Mouse (Mus musculus) liver, embryonic 14.5 days (tissue): ENCODE measurements at regions not wholly inside any gene's neighbourhood (a gene's known extent, or its start where the extent isn't known, plus 50 kb on each side); places are given as distances from the start of the nearest gene placed in this dataset.

ENCODE experiments used
- ATAC-seq: fragments of 200-750 bp; cut with Nextera tagmentation; 2 replicates; pipeline ENCODE4 v1.8.0; 2017; ENCODE audit warnings: moderate number of reproducible peaks, mild to moderate bottlenecking, moderate library complexity; ENCODE audit not compliant: insufficient read depth
- DNase-seq, 3 experiments: peaks; one replicate each; pipeline ENCODE4 v3.0.0-alpha.2; 2012 to 2013; ENCODE audit warnings: low read depth in 3 of 3, low spot score in 3 of 3
- H3K27ac ChIP-seq: fragments of 300-500 bp; sonication (generic); 2 replicates; pipeline ENCODE4 v1.5.1; 2014; ENCODE audit warnings: moderate library complexity, mild to moderate bottlenecking, control low read depth, inconsistent platforms
- H3K27me3 ChIP-seq: fragments of 300-500 bp; sonication (generic); 2 replicates; pipeline ENCODE4 v1.6.1; 2014; ENCODE audit warnings: mild to moderate bottlenecking, low read length, moderate library complexity; ENCODE audit not compliant: control insufficient read depth, insufficient read depth
- H3K36me3 ChIP-seq: fragments of 300-500 bp; sonication (generic); replicated peaks from 2 replicates; pipeline ENCODE4 v1.6.1; 2014; ENCODE audit warnings: low read depth; ENCODE audit not compliant: control insufficient read depth, insufficient read depth
- H3K4me1 ChIP-seq, 2 experiments: fragments of 200-500 bp in 1 of 2; fragments of 300-500 bp in 1 of 2; sonication (generic) in 1 of 2; replicated peaks; 2 replicates each; pipeline ENCODE4 v1.6.1; 2012 to 2014; ENCODE audit warnings: antibody characterized with exemption in 1 of 2, inconsistent platforms in 1 of 2, low read length in 1 of 2; ENCODE audit not compliant: control insufficient read depth in 2 of 2, insufficient read depth in 2 of 2
- H3K4me2 ChIP-seq: fragments of 300-500 bp; sonication (generic); 2 replicates; pipeline ENCODE4 v1.6.1; 2014; ENCODE audit warnings: low read depth, mild to moderate bottlenecking, control low read depth, moderate library complexity
- H3K4me3 ChIP-seq, 2 experiments: fragments of 200-500 bp in 1 of 2; fragments of 300-500 bp in 1 of 2; sonication (generic) in 1 of 2; 2 replicates each; pipeline ENCODE4 v1.5.1; 2012 to 2014; ENCODE audit warnings: low read depth in 2 of 2, low read length in 2 of 2, mild to moderate bottlenecking in 2 of 2, control low read depth in 1 of 2, inconsistent platforms in 1 of 2, moderate library complexity in 1 of 2; ENCODE audit not compliant: insufficient read depth in 1 of 2
- H3K9ac ChIP-seq: fragments of 300-500 bp; sonication (generic); replicated peaks from 2 replicates; pipeline ENCODE4 v1.6.1; 2014; ENCODE audit warnings: mild to moderate bottlenecking, control low read depth, moderate library complexity
- H3K9me3 ChIP-seq: fragments of 300-500 bp; sonication (generic); 2 replicates; pipeline ENCODE4 v1.6.1; 2016; ENCODE audit warnings: low read length, mixed read lengths; ENCODE audit not compliant: control insufficient read depth
- CTCF ChIP-seq: IDR thresholded peaks from 2 replicates; pipeline ENCODE4 v1.5.1; 2016; ENCODE audit warnings: antibody characterized with exemption, low read depth, control low read depth
- EP300 ChIP-seq: IDR thresholded peaks from 2 replicates; pipeline ENCODE4 v1.6.1; 2016; ENCODE audit warnings: antibody characterized with exemption, low read depth
- WGBS: fragments of 180-500 bp; shearing (Covaris S2); extraction: QIAGEN DNeasy Blood & Tissue Kit; methylation state at CpG from one replicate; pipeline ENCODE4 v1.1.7; 2014; ENCODE audit not compliant: insufficient replicate concordance; 5-methylcytosine and 5-hydroxymethylcytosine counted together

DNA sequence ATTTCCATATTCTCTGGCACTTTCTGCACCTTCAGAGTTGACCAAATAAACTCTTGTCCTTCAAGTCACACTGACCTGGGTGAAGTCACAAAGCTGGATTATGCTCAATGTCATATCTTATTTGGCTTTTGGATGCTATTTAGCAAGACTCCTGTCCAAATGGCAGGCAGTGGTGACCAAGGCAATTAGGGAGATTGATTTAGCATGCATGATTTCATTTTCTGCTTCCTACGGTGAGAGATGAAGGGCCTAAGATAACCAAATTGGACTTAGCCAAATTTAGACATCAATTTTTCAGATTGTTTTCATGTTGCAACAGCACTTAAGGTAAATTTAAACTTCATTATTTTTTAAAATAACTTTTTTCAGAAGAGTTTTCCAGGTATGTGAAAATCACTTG lies 98.1 kb downstream of the Otol1 start:
- Histone ChIP-seq H3K36me3 (no peaks in the 10 kb centered on the region), H3K4me2 (no peak overlapping the region), H3K9me3 (no peaks in the 10 kb centered on the region), H3K27ac (no peak overlapping the region), H3K27me3 (no peaks in the 10 kb centered on the region), H3K9ac (no peak overlapping the region), H3K4me3 (no peak overlapping the region), H3K4me1 (peaks cover 0 to 2% of the 10 kb centered on the region in 2 experiments; a peak in 1 of 4 replicates)
- WGBS = 70% methylated on average over 1 of the region's 1 CpGs
- ATAC-seq (no peak), DNase-seq (no peak)
- TF ChIP-seq EP300 (no peak), CTCF (no peak)

DNA sequence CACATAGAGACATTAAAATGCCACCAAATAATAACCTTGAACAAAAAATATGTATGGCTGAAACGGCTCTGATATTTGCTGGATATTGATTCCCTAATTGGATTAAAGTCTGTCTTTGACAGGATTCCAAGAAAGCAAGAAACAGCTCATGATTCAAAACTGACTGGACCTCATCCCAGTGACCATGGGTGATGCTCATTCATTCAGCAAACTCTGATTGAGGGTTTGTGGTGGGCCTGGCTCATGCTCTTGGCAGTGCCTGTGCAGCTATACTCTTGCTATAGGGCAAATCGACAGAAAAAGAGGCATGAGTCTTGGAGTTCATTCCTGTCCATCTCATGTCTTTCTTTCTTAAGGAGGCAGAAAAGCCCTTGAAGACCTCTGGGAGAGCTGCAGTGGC lies 98.7 kb downstream of the Otol1 start:
- TF ChIP-seq CTCF (no peak), EP300 (no peak)
- H3K27me3 ChIP-seq = no peaks in the 10 kb centered on the region
- no peak for DNase-seq
- H3K27ac ChIP-seq = no peak overlapping the region
- H3K9me3 ChIP-seq = no peaks in the 10 kb centered on the region
- H3K9ac ChIP-seq = no peak overlapping the region
- H3K4me2 ChIP-seq = no peak overlapping the region
- H3K4me1 ChIP-seq = peaks cover 0 to 2% of the 10 kb centered on the region in 2 experiments; a peak in 1 of 4 replicates
- ATAC-seq = no peak
- H3K4me3 ChIP-seq = no peak overlapping the region
- 50% methylated on average over 2 of the region's 2 CpGs for whole genome bisulfite sequencing
- H3K36me3 ChIP-seq = no peaks in the 10 kb centered on the region

DNA sequence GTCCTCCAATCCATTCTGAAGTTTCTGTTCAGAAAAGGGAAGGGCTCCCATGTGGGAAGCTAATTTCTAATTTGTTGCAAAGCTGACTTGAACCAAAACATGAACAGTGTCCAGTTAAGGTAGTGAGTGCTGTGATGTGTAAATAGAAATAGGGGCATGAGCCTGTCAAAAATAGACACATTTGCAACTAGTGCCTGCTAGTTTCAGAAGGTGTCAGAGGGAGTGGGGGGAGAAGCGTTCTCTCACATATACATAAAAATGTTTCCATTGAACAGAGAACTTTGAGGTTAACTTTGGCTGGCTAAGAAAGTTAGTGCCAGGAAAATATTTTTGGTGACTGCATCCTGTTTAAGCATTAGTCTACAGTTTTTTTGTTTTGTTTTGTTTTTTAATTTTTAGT lies 118.8 kb downstream of the Otol1 start:
- TF ChIP-seq CTCF (no peak), EP300 (no peak)
- no peak overlapping the region for H3K27ac ChIP-seq
- 91% methylated on average over 1 of the region's 1 CpGs for WGBS
- no peaks in the 10 kb centered on the region for H3K9me3 ChIP-seq
- DNase-seq (no peak), ATAC-seq (no peak)
- no peaks in the 10 kb centered on the region for H3K4me1 ChIP-seq
- no peak overlapping the region for H3K4me3 ChIP-seq
- no peaks in the 10 kb centered on the region for H3K36me3 ChIP-seq
- no peak overlapping the region for H3K4me2 ChIP-seq
- H3K9ac ChIP-seq = no peak overlapping the region
- no peaks in the 10 kb centered on the region for H3K27me3 ChIP-seq

DNA sequence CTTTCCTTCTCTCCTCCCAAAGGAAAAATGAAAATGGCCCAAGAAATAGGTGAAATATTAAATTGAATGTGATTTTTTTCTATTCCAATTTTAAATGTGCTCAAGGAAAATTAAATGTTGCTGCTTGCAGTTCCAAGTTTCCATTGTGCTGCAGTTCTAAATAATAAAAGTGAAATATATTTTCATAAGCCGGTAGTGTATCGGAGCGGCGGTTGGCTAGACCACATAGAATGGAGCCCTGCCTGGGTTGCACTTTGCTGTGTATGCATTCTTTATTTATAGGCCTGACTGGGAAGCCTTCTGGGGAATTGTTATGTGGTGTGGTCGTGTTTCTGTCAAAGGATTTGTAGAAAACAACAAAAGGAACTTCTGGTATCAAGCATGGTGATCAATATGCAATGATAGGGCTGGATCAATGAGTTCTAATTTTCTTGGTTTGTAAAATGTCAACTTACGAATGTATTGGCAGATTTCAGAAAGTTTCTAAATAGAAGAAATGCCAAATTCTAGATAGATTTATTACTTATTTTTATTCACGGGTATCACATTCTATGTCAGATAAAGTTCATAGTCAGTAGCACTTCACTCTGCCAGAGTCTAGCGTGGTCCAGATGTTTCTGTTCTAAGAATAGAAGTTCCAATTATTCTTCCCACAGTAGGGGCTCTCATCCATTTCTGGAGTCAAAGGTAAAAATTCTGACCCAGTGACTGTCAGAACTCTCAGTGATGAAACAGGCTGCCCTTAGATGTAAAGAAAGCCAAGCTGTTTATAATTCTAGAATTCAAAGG lies 123.0 kb downstream of the Otol1 start:
- whole genome bisulfite sequencing = 67% methylated on average over 8 of the region's 8 CpGs
- no peak overlapping the region for H3K9ac ChIP-seq
- H3K36me3 ChIP-seq = no peaks in the 10 kb centered on the region
- DNase-seq = no peak
- H3K27ac ChIP-seq = no peak overlapping the region
- H3K4me3 ChIP-seq = no peak overlapping the region
- no peak overlapping the region for H3K4me2 ChIP-seq
- H3K9me3 ChIP-seq = no peaks in the 10 kb centered on the region
- no peak for ATAC-seq
- H3K4me1 ChIP-seq = no peaks in the 10 kb centered on the region
- TF ChIP-seq CTCF (no peak), EP300 (no peak)
- no peaks in the 10 kb centered on the region for H3K27me3 ChIP-seq

DNA sequence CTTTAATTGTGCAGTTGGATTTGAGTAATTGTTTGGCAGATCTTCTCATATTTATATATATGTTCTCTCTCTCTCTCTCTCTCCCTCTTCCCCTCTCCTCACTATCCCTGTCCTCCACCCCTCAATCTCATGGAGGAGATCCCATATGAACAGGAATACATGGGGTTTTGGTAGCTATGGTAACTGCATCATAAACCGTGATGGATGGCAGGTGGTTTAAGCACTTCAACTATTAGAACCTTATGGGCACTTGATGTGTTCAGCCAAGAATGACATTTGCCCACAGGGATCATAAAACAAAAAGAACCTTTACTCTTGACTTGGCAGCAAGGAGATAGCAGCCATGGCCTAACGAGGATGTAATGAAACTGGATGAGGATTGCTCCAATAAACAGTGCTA lies 127.5 kb downstream of the Otol1 start:
- Histone ChIP-seq H3K4me3 (no peak overlapping the region), H3K27me3 (no peaks in the 10 kb centered on the region), H3K4me2 (no peak overlapping the region), H3K36me3 (no peaks in the 10 kb centered on the region), H3K4me1 (no peaks in the 10 kb centered on the region), H3K27ac (no peak overlapping the region), H3K9me3 (no peaks in the 10 kb centered on the region), H3K9ac (no peak overlapping the region)
- no peak for ATAC-seq
- WGBS = 55% methylated on average over 2 of the region's 2 CpGs
- DNase-seq = no peak
- TF ChIP-seq CTCF (no peak), EP300 (no peak)
